Mouse (Mus musculus) CD4-positive naive resting alpha-beta T cell, adult 57 days (primary cell): ENCODE measurements around the gene Mas1. TPM values are rescaled to one million over a fixed set of nuclear protein-coding genes. Genes with fewer than 3 reads are reported as not detected.

Source experiments
- total RNA-seq: library from RNA; stranded (reverse); gene quantifications from one replicate; pipeline ENCODE4 v1.2.4, GENCODE M21; 2023

Gene Mas1
- total RNA-seq, result not detected

DNA sequence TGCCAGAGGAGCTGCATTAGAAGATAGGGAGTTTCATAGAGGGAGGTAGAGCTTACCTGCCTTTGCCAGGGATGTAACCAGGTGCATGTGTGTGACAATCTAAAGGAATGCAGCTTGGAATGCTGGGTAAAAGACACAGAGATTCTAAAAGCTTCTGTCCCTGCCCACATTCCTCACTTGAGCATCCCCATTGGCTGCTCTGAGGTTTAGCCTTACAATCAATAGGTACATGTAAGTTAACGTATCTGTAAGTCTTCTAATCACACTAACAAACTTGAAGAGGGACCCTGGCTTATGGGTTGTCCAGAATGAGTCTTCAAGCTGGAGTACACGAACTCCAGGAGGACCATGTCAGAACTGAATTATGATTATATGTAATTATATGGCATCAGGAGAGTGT lies at the start of gene Mas1:
Gene Mas1, minus strand, starts transcription at position 101 of the 400 bp plus-strand sequence.

DNA sequence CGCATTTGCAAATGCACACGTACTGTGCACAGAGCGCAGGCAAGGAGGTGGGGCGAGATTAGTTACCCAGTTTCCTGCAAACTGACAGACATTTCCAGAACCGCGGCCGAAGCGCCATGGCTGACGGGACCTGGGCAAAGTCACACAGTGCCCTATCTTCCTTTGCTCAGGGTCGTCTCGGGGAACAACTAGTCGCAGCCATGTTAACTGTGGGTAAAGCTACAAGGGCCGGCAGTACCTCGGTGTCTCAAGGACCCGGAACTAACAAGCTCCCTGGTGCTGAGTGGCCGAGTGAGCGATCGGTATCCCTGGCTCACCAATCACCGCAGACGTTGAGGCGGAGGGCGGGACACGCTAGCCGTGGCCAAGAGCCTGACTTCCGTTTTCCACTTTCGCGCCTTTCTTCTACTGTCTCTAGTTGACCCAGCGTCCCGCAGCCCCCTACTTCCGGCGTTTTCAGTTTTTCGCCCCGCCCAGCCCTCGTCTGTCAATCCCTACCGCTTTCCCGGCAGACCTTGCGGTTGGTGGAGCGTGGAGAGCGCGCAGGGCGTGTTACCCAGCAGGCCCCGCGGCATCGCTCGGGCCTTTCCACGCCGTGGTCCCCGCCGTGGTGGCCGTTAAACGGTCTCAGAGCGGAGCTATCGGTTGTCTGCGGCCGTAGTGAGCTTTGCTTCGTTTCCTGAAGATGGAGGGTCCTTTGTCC lies 48.1 kb upstream of the Mas1 start, which contains the start of gene Mrpl18:
Gene Mrpl18, minus strand, starts transcription at position 465 of the 703 bp plus-strand sequence.

DNA sequence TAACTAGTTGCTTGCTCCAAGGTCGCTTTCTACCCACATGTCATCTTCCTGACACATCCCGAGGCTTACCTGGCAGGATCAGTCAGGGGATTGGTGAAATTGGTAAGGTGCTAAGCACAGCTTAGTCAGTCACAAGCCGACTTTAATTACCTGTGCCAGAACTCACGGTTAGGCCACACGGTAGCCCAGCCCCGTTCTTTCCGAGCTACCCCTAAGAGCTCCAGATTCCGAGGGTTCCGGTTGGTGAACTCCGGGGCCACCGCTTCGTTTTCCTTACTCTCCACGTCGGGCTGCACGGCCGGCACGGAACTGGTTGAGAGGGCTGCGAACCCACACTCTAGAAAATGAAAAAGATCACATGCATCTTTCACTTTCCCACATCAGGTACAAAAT lies 47.5 kb upstream of the Mas1 start, which contains the start of gene Tcp1:
Gene Tcp1, plus strand, starts transcription at position 214 of the 393 bp plus-strand sequence.

DNA sequence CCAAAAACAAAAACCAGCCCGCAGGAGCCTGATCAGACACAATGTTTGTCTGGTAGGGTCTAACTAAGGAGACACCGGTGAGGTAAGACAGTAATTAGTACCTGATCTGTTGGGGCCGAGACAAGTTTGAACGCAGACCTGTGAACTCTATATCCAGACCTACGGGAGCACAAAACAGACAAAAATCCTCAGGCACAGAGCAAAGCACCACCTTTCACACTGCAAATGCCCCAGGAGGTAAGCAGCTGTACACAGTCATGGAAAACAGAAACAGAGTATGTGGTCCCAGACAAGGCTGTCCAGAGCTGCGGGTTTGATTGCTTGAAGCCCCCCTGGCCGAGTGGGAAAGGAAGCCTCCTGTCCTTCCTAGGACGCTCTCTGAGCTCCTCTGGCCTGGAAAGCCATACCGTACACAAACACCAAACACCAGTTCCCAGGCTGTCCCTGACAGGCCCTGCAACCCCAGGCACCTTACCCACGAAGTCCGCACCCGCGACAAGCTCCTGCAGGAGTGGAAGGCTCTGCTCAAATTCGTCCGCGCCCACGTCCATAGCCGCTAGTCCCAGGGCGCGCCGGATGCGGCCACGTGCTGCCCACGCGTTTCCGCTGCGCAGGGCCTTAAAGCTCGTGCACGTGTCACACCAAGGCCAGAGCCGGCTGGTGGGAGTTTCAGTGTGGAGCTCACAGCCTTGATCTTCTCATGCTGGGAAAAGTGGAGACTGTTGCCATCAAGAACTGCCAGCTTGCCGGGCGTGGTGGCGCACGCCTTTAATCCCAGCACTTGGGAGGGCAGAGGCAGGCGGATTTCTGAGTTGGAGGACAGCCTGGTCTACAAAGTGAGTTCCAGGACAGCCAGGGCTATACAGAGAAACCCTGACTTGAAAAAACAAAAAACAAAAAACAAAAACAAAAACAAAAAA lies 41.7 kb upstream of the Mas1 start, which contains the start of gene Pnldc1:
Gene Pnldc1, minus strand, starts transcription at position 870 of the 920 bp plus-strand sequence.

DNA sequence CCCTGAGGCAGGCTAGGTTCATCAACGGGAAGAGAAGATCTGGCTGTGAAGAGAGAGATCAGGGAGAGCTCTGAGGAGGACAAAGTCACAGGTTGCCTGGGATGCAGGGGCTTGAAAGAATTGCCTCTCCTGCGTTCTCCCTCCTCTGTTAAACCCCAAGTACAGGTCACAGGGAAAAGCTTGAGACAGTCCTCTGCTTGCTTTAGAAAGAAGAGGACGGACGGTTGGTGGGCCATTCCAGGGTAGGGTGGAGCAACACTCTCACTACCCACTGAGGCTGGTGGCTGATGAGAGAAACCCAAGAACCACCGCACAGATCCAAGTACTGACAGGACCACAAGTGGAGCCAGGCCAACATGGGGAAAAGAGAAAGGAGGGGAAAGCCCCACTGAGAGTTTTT lies 7.8 kb upstream of the Mas1 start, which contains the start of gene Mrgprh:
Gene Mrgprh, plus strand, starts transcription at position 301 of the 400 bp plus-strand sequence.

Other genes starting within 250 kb of the Mas1 start
- gene Slc22a1, start 192.3 kb downstream of the Mas1 start, total RNA-seq, result not detected
- gene Igf2r, start 98.5 kb downstream of the Mas1 start, total RNA-seq, result 41.2 TPM
- gene Mrgprh, start 7.9 kb upstream of the Mas1 start, total RNA-seq, result not detected
- gene Pnldc1, start 42.1 kb upstream of the Mas1 start, total RNA-seq, result 3.3 TPM
- 181 TPM for gene Tcp1, start 47.6 kb upstream of the Mas1 start, total RNA-seq
- gene Mrpl18, start 48.2 kb upstream of the Mas1 start, total RNA-seq, result 46.6 TPM
- gene Acat3, start 72.5 kb upstream of the Mas1 start, total RNA-seq, result 0.50 TPM
- 23.7 TPM for gene Acat2, start 92.6 kb upstream of the Mas1 start, total RNA-seq
- 114 TPM for gene Wtap, start 126.0 kb upstream of the Mas1 start, total RNA-seq
- gene Sod2, start 138.7 kb upstream of the Mas1 start, total RNA-seq, result 62.5 TPM
- not detected for gene Gpr31b, start 184.2 kb upstream of the Mas1 start, total RNA-seq
- gene Tcp10b, start 193.0 kb upstream of the Mas1 start, total RNA-seq, result not detected